Mouse (Mus musculus): ENCODE data around the gene Miga1.
A peak's percentile ranks its signal among the peaks of the same experiment; 100 is the strongest.

Gene Miga1

GRCm38 (mm10) chr3:152339862-152340557 is at the start of gene Miga1:
Gene Miga1 (minus strand): TSS chr3:152340407.
- DNase-seq, result peak; percentile 74

GRCm38 (mm10) chr3:152384106-152384505 is 43.9 kb upstream of the Miga1 start:
- DNase-seq, result no peak

- no peak for DNase-seq
These were observed 35.9 kb upstream of the Miga1 start for GRCm38 (mm10) chr3:152376063-152376462.

- no peak for DNase-seq
These were observed 24.0 kb upstream of the Miga1 start for GRCm38 (mm10) chr3:152364181-152364580.

- DNase-seq, result no peak
These were observed 18.9 kb upstream of the Miga1 start for GRCm38 (mm10) chr3:152359151-152359550.

GRCm38 (mm10) chr3:152356751-152357150 is 16.5 kb upstream of the Miga1 start:
- DNase-seq, result peak; percentile 21

- DNase-seq, result peak; percentile 8
These were observed 15.2 kb upstream of the Miga1 start for GRCm38 (mm10) chr3:152355361-152355760.

- no peak for DNase-seq
These were observed 13.4 kb upstream of the Miga1 start for GRCm38 (mm10) chr3:152353434-152354177.

- DNase-seq, result peak; percentile 13
These were observed 12.1 kb upstream of the Miga1 start for GRCm38 (mm10) chr3:152352289-152352688.

- no peak for DNase-seq
These were observed 10.8 kb upstream of the Miga1 start for GRCm38 (mm10) chr3:152350966-152351365.

- no peak for DNase-seq
These were observed 10.2 kb upstream of the Miga1 start for GRCm38 (mm10) chr3:152350431-152350830.

GRCm38 (mm10) chr3:152348011-152348830 is 8.0 kb upstream of the Miga1 start:
- DNase-seq, result no peak

- no peak for DNase-seq
These were observed 7.0 kb upstream of the Miga1 start for GRCm38 (mm10) chr3:152347227-152347626.

GRCm38 (mm10) chr3:152346633-152347141 is 6.5 kb upstream of the Miga1 start:
- DNase-seq, result peak; percentile 62

GRCm38 (mm10) chr3:152345732-152346632 is 5.8 kb upstream of the Miga1 start, which contains the start of gene Usp33:
Gene Usp33 (plus strand): TSS chr3:152346478.
- DNase-seq, result peak; percentile 96

- DNase-seq, result no peak
These were observed 2.8 kb upstream of the Miga1 start for GRCm38 (mm10) chr3:152342961-152343517.

GRCm38 (mm10) chr3:152336085-152336484 is 4.1 kb downstream of the Miga1 start:
- DNase-seq, result no peak

GRCm38 (mm10) chr3:152333641-152334040 is 6.6 kb downstream of the Miga1 start:
- DNase-seq, result no peak

GRCm38 (mm10) chr3:152332545-152333300 is 7.5 kb downstream of the Miga1 start:
- no peak for DNase-seq

- DNase-seq, result no peak
These were observed 8.1 kb downstream of the Miga1 start for GRCm38 (mm10) chr3:152332104-152332503.
